Mouse (Mus musculus): ENCODE data around the gene Setx. TPM values are rescaled to one million over a fixed set of nuclear protein-coding genes. Genes with fewer than 3 reads are reported as not detected.
"Not testable (repeated sequence)": the region's sequence is repeated elsewhere in the genome, so short reads cannot be mapped to it uniquely, and the experiment has no call there.

Gene Setx
- total RNA-seq (2014; fragmentation: Nextera tagmentation) = 26.7 and 34.3 TPM in 2 replicates
- total RNA-seq (2017) = 96.5 and 122 TPM in 2 replicates

DNA sequence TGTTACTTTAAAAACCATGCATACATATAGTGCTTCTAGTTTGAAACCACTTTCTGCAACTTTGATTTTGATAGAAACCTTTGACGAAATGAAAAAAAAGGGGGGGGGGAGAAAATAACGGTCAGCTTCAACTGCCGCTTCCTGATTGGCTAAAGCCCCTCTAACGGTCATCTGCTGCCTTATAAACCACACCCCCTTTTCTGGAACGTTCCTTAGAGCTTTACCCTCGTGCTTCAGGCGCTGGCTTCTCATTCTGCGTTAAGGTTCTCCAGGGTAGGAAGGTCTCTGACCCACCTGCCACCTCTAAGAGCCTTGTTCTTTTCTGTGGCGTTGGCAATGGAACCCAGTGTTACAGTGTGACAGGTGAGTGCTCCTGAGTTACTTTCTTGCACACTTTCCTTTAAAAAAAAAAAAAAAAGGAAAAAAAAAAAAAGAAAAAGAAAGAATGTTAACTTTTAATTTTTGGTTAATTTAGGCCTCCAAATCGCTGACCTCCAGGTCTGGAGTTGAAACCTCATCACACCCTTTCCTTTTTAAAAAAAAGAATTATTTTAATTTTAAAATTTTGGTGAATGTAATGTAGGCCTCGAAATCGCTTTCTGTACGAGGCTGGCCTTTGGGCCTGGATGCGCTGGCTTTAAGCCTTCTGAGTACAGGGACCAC is at the start of gene Setx:
Gene Setx, plus strand, starts transcription at position 275 of the 663 bp plus-strand sequence.
- ATAC-seq (replicated peaks; ENCODE audit: poor library complexity, severe bottlenecking) = no peak

DNA sequence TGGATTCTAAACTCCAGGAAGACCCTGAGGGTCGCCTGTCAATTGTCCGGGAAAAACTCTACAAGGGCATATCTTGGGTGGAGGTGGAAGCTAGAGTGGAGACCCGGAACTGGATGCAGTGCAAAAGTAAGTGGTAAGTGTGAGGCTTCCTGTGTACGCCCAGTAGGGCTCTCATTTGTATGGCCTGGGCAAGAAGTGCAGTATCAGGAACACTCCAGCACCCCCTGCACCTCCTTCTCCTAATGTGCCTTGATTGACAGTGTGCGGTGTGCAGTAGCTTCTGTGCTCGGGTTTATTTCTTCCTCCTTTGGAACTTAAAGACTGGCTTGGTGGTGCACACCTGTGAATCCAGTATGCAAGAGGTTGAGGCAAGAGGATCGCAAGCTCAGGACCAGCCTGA is 49.3 kb upstream of the Setx start:
- no peak for ATAC-seq (replicated peaks; ENCODE audit: poor library complexity, severe bottlenecking)

GRCm38 (mm10) chr2:29075331-29076070 is 48.5 kb upstream of the Setx start:
- no peak for ATAC-seq (replicated peaks; ENCODE audit: poor library complexity, severe bottlenecking)

DNA sequence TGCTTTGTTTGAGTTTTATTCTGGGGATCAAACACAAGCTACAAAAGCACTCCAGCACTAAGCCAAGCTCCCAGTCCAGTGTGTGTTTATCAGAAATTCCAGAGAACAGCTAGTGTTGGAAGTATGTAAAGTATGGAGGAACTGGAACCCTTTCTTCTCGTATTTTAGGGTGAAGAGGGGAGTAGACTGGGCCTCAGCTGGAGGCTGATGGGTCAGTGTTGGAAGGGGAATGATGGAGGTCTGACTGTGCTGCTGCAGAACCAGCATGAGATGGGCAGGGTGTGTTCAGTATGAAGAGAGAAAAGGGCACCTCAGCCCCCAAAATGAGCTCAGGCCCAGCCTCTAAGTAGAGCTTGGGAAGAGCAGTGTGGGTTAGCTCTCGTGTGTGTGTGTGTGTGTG is 47.8 kb upstream of the Setx start:
- no peak for ATAC-seq (replicated peaks; ENCODE audit: poor library complexity, severe bottlenecking)

GRCm38 (mm10) chr2:29081965-29082364 is 42.0 kb upstream of the Setx start:
- ATAC-seq (replicated peaks; ENCODE audit: poor library complexity, severe bottlenecking) = no peak

GRCm38 (mm10) chr2:29086026-29086425 is 38.0 kb upstream of the Setx start:
- ATAC-seq (replicated peaks; ENCODE audit: poor library complexity, severe bottlenecking) = no peak

GRCm38 (mm10) chr2:29089276-29089675 is 34.7 kb upstream of the Setx start:
- not testable (repeated sequence) for ATAC-seq (replicated peaks; ENCODE audit: poor library complexity, severe bottlenecking)

GRCm38 (mm10) chr2:29095674-29096073 is 28.3 kb upstream of the Setx start:
- ATAC-seq (replicated peaks; ENCODE audit: poor library complexity, severe bottlenecking) = no peak

DNA sequence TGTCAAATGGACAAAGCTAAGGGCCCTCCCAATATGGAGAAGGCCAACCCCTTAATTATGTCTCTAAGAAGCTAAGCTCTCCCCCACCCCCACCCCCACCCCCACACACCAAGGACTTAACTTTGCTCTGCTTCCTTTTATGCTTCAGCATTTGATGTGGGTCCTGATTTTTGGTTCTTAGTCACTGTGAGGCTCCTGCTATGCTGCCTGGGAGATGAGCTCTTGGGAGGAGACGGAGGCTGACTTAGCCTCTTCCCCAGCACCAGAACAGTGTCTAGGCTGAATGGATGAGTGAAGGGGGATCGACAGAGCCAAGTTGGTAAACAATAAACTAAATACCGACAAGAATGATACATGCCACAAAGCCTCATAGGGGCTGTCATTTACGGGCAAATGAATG is 27.2 kb upstream of the Setx start:
- no peak for ATAC-seq (replicated peaks; ENCODE audit: poor library complexity, severe bottlenecking)

DNA sequence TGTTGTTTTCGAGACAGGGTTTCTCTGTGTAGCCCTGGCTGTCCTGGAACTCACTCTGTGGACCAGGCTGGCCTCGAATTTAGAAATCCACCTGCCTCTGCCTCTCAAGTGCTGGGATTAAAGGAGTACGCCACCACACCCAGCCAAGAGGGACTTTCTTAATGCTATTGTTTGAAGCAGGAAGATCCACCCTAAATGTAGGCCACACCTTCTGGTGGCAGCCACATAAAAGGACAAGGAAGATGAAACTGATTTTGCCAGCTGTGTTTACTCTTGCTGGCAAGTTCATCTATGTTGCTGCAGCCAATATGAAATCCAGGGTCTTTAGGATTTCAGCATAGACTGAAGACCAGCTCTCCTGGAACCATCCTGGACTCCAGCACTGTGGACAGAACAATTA is 26.5 kb upstream of the Setx start:
- ATAC-seq (replicated peaks; ENCODE audit: poor library complexity, severe bottlenecking) = no peak

DNA sequence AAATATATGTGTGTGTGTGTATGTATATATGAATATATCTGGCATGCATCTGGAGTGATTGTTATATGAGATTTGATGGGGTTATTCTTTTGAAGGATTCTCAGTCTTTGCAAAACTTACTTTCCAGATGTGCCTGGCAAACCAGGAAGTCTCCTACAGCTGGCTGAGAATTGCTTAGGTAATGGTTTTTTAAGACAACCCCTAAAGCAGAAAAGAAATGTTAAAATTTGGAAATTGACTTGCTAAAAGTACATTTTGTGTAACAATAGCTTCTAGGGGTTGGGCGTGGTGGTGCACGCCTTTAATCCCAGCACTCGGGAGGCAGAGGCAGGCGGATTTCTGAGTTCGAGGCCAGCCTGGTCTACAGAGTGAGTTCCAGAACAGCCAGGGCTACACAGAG is 26.0 kb upstream of the Setx start:
- ATAC-seq (replicated peaks; ENCODE audit: poor library complexity, severe bottlenecking) = not testable (repeated sequence)

GRCm38 (mm10) chr2:29098786-29099185 is 25.2 kb upstream of the Setx start:
- no peak for ATAC-seq (replicated peaks; ENCODE audit: poor library complexity, severe bottlenecking)

- no peak for ATAC-seq (replicated peaks; ENCODE audit: poor library complexity, severe bottlenecking)
Observed at GRCm38 (mm10) chr2:29099646-29100045, 24.3 kb upstream of the Setx start.

DNA sequence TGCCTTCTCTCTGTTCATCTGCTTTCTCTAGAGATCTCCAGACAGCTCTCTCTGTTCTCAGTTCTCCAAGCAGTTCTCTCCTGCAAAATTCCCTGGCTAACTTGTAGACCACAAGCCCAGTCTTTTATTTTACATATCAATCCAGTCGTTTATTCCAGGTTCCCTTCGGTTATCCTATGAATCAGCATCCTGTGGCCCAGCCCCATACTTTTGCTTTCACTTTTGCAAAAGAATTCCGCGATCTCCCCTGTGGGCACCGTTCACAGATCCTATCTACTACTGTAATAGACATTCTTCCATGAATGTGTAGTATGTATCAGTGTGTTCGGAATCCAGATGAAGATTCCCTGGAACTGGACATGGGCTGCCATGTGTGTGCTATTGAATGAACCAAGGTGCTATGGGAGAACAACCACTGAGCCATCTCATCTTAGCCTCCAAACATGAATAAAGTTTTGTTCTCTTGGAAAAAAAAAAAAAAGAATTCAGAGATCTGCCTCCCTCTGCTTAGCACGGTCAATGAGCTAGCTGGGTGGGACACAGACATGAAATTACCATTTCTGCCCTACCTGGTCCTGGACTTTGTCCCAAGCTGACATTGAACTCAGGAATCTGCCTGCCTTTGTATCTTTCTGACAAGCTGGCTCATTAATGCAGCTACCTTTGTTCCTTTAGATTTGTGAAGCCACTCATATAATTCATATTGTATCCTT is 23.0 kb upstream of the Setx start:
- peak; percentile 40 for ATAC-seq (replicated peaks; ENCODE audit: poor library complexity, severe bottlenecking)

GRCm38 (mm10) chr2:29102416-29103377 is 21.3 kb upstream of the Setx start:
- ATAC-seq (replicated peaks; ENCODE audit: poor library complexity, severe bottlenecking) = not testable (repeated sequence)

DNA sequence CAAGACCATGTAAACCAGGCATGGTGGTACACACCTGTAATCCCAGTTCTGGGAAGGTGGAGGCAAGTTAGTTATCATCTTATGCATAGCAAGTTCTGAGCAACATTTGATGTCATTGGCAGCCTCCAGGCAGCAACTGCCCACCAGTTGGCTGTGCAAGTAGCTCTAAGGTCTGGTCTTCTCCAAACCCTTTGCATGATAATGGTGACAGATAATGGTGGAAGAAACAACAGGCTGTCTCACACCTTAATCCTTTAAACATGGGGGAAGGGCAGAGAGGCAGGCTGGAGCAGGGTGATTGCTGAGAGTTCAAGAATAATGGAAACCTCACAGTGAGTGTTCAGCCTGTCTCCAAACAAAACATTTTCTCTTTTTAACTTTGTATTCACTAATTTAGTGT is 3.0 kb upstream of the Setx start:
- ATAC-seq (replicated peaks; ENCODE audit: poor library complexity, severe bottlenecking) = no peak

DNA sequence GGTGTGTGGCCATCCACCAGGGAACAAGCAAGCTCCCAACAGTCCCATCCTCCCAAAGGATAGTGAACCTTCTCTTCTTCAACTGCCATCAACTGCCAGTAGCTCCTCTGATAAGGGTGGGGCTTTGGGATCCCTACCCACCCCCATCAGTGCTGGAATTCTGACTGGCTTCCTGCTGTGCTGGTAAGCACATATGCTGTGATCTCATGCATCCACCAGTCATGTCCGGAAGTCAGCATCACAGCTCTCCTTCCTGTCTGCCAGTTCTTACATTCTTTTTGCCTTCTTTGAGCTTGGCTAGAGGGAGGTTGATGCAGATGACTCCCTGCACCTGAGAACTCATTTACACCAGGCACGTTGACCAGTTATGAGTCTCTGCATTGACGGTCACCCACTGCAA is 1.5 kb upstream of the Setx start:
- ATAC-seq (replicated peaks; ENCODE audit: poor library complexity, severe bottlenecking) = no peak

DNA sequence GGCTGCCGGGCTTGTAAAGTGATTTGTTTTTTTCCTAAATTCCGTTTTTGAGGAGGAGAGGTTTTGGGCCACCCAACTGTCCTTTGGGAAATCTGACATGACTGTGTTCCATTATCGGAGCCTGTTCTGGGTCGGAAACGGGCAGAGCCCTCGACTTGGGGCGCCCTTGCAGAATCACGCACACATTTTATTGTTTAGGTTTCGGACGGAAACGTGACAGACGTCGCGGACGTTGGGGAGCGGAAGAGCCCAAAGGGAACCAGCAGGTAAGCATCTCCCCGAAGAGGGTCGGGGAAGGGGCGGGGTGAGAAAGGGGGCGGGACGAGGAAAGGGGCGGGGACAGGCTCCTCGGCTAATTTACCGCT is 572 bp downstream of the Setx start:
- no peak for ATAC-seq (replicated peaks; ENCODE audit: poor library complexity, severe bottlenecking)

GRCm38 (mm10) chr2:29124936-29125701 is 1.1 kb downstream of the Setx start:
- ATAC-seq (replicated peaks; ENCODE audit: poor library complexity, severe bottlenecking) = peak; percentile 94
